Mouse (Mus musculus): Measurements from ENCODE around the gene Wwox.

Gene Wwox

GRCm38 (mm10) chr8:114718821-114719220 lies 279.4 kb downstream of the Wwox start:
- no peak for DNase-seq (ENCODE audit: inconsistent age in 2 of 2, low spot score in 1 of 2)

GRCm38 (mm10) chr8:114722611-114723010 lies 283.2 kb downstream of the Wwox start:
- DNase-seq (ENCODE audit: inconsistent age in 2 of 2, low spot score in 1 of 2) = no peak

GRCm38 (mm10) chr8:114731260-114732140 lies 292.0 kb downstream of the Wwox start:
- DNase-seq (ENCODE audit: inconsistent age in 2 of 2, low spot score in 1 of 2) = no peak

GRCm38 (mm10) chr8:114743185-114743915 lies 303.9 kb downstream of the Wwox start:
- no peak for DNase-seq (ENCODE audit: inconsistent age in 2 of 2, low spot score in 1 of 2)

GRCm38 (mm10) chr8:114746373-114746772 lies 306.9 kb downstream of the Wwox start:
- no peak for DNase-seq (ENCODE audit: inconsistent age in 2 of 2, low spot score in 1 of 2)

- DNase-seq (ENCODE audit: inconsistent age in 2 of 2, low spot score in 1 of 2) = no peak
These were observed 312.1 kb downstream of the Wwox start for GRCm38 (mm10) chr8:114751376-114752135.

- no peak for DNase-seq (ENCODE audit: inconsistent age in 2 of 2, low spot score in 1 of 2)
These were observed 320.2 kb downstream of the Wwox start for GRCm38 (mm10) chr8:114759621-114760020.

- no peak for DNase-seq (ENCODE audit: inconsistent age in 2 of 2, low spot score in 1 of 2)
These were observed 329.1 kb downstream of the Wwox start for GRCm38 (mm10) chr8:114768536-114768935.

- DNase-seq (ENCODE audit: inconsistent age in 2 of 2, low spot score in 1 of 2) = peak; percentile 70 to 89
These were observed 331.7 kb downstream of the Wwox start for GRCm38 (mm10) chr8:114770856-114771776.

GRCm38 (mm10) chr8:114772276-114772849 lies 332.9 kb downstream of the Wwox start:
- DNase-seq (ENCODE audit: inconsistent age in 2 of 2, low spot score in 1 of 2) = no peak

GRCm38 (mm10) chr8:114773461-114774414 lies 334.3 kb downstream of the Wwox start:
- peak; percentile 81 to 88 for DNase-seq (ENCODE audit: inconsistent age in 2 of 2, low spot score in 1 of 2)

- DNase-seq (ENCODE audit: inconsistent age in 2 of 2, low spot score in 1 of 2) = no peak
These were observed 334.9 kb downstream of the Wwox start for GRCm38 (mm10) chr8:114774415-114774775.

GRCm38 (mm10) chr8:114775543-114775942 lies 336.1 kb downstream of the Wwox start:
- no peak for DNase-seq (ENCODE audit: inconsistent age in 2 of 2, low spot score in 1 of 2)

GRCm38 (mm10) chr8:114776696-114777095 lies 337.2 kb downstream of the Wwox start:
- peak in 1 of 2 experiments; percentile 37 for DNase-seq (ENCODE audit: inconsistent age in 2 of 2, low spot score in 1 of 2)

GRCm38 (mm10) chr8:114777271-114777980 lies 338.0 kb downstream of the Wwox start:
- DNase-seq (ENCODE audit: inconsistent age in 2 of 2, low spot score in 1 of 2) = peak; percentile 31 to 70

- DNase-seq (ENCODE audit: inconsistent age in 2 of 2, low spot score in 1 of 2) = no peak
These were observed 339.5 kb downstream of the Wwox start for GRCm38 (mm10) chr8:114779002-114779401.

- DNase-seq (ENCODE audit: inconsistent age in 2 of 2, low spot score in 1 of 2) = no peak
These were observed 343.9 kb downstream of the Wwox start for GRCm38 (mm10) chr8:114783321-114783720.

- no peak for DNase-seq (ENCODE audit: inconsistent age in 2 of 2, low spot score in 1 of 2)
These were observed 346.4 kb downstream of the Wwox start for GRCm38 (mm10) chr8:114785834-114786233.

Data from adrenal gland, adult (tissue).